Mouse (Mus musculus) layer of hippocampus, adult 2 months (tissue): ENCODE measurements around the gene Tmem104. TPM values are rescaled to one million over a fixed set of nuclear protein-coding genes. Genes with fewer than 3 reads are reported as not detected.

Experiments used
- DNase-seq, 2 experiments: peaks; one replicate each; pipeline ENCODE4 v3.0.0; 2022; ENCODE audit warnings: low spot score in 2 of 2
- H3K27ac ChIP-seq: fragments of 200-600 bp; 2 replicates; pipeline ENCODE4 v1.8.1; 2022
- H3K4me3 ChIP-seq: fragments of 200-600 bp; 2 replicates; pipeline ENCODE4 v1.8.1; 2022; ENCODE audit warnings: mild to moderate bottlenecking
- CTCF ChIP-seq: fragments of 200-600 bp; conservative IDR thresholded peaks from 2 replicates; pipeline ENCODE4 v1.8.1; 2022; ENCODE audit warnings: antibody characterized with exemption, mild to moderate bottlenecking, moderate library complexity
- total RNA-seq, 2 experiments: library from RNA; stranded (reverse); gene quantifications; 2 replicates each; pipeline ENCODE4 v1.2.3; 2021

The Tmem104 gene
- total RNA-seq, 2 experiments from 2014 or later = 18.1 to 20.1 TPM

DNA sequence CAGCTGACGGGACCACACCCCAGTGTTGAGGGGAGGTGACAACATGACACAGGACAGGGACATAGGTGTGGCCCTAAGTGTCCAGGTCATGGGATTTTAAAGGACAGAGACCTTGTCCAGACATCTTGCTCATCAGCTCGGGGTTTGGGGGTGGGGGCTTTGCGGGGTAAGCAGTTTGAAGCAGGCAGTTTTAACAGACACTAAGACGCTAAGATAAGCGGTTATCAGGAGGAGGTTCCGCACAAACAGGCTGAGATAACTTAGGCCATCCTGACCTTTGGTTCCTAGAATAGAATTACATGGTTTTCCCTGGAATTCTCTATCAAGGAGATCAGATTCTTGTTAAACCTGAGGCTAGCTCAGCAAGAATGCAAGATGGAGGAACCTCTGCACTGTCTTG, 7.4 kb downstream of the Tmem104 start:
- no peak for DNase-seq
- TF ChIP-seq CTCF = no peak
- Histone ChIP-seq H3K4me3 (no peak overlapping the region), H3K27ac (no peak overlapping the region)

DNA sequence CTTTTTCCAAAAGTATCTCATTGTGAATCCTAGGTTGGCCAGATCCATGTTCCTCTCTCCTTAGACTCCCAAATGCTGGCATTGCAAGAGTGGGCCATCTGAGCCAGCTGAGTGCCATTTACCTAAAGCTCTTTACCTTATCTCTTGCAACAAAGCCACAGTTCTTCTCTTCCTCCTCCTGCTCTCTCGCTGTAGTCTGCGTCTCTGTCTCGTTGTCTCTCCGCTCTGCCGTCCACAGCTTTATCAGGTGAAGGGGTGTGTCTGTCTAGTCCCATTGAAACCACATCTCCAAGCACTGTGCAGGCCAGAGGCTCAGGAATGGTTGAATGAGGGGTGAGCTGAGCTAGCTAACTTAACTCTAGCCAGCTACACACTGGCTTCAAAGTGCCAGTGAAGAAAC, 8.6 kb downstream of the Tmem104 start:
- H3K4me3 ChIP-seq = no peak overlapping the region
- no peak overlapping the region for H3K27ac ChIP-seq
- TF ChIP-seq CTCF = no peak
- no peak for DNase-seq

DNA sequence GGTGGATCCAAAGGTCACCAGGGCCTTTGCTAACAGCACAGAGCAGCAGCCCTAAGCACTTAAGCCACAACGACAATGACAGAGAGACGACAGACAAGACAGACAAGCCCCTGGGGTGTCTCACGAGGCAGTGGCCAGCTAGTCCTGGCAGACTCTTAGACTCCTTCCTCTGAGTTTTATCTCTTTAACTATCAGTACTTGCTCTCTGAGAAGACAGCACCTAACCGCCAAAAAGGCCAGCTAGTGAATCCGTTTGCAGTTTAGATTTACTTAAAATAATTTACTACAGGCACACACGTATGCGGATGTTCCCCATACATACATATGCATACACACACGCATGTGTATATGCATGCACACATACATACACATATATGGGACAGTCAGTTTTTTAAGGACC, 10.3 kb downstream of the Tmem104 start:
- Histone ChIP-seq H3K4me3 (no peak overlapping the region), H3K27ac (no peak overlapping the region)
- no peak for DNase-seq
- TF ChIP-seq CTCF = no peak

DNA sequence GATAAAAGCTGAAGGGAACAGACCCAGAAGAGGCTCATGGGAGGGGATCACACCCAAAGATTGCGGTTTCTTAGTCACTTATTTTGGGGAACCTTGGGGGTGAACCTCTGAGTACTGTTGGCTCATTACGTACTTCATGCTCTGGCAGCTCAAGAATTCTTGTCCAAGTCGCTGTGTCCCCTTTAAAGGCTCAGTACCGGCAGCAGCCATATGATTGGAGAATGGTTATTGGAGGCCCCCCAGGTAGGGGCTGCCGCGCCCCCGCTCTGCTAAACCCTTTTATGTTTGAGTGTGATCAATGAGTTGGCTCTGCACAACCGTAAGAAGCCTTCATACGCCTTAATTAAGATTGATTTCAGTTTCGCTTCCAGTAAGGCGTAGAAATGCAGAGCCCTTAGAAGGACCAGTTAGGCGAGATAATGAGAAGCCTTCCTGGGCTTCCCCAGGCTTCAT, 11.7 kb downstream of the Tmem104 start:
- no peak for TF ChIP-seq CTCF
- DNase-seq = no peak
- Histone ChIP-seq H3K4me3 (no peak overlapping the region), H3K27ac (no peak overlapping the region)

DNA sequence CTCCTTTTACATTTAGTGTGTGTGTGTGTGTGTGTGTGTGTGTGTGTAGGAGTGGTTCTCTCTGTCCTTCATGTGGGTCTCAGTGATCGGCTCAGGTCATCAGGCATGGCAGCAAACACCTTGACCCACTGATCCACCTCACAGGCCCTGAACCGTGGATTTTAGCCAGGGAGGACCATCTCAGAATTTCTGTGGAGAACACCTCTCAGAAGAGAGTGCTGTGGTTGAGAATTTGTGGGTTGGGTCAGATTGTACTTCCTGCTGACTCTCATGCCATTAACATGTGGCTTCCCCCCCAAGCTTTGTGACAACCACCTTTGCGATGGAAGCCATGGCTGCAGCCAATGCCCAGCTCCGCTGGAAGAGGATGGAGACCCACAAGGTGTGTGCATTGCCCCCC, 13.2 kb downstream of the Tmem104 start:
- Histone ChIP-seq H3K4me3 (no peak overlapping the region), H3K27ac (no peak overlapping the region)
- DNase-seq = no peak
- TF ChIP-seq CTCF = no peak

DNA sequence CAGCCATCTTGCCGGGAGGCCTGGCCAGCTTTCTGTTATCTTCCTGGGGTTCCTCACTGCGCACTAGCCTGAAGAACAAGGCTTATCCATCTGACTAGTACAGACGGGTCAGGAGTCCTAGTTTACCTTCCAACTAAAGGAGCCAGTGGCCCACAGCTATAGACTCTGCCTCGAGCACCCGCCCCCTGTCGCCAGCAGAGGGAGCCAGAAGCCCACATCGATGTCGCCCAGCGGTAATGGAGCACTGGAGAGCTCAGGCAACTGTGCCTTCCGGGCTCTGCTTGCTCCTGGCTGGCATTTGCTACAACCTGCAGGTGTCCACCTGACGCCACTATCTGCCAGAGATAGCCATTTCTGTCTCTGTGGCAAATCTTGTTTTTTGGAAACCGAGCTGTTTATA, 15.0 kb downstream of the Tmem104 start:
- peak; percentile 98 for TF ChIP-seq CTCF
- Histone ChIP-seq H3K27ac (peak overlapping the region; percentile 28; the same call in 1 of the 2 replicates), H3K4me3 (no peak overlapping the region)
- DNase-seq = peak; percentile 73 to 89

DNA sequence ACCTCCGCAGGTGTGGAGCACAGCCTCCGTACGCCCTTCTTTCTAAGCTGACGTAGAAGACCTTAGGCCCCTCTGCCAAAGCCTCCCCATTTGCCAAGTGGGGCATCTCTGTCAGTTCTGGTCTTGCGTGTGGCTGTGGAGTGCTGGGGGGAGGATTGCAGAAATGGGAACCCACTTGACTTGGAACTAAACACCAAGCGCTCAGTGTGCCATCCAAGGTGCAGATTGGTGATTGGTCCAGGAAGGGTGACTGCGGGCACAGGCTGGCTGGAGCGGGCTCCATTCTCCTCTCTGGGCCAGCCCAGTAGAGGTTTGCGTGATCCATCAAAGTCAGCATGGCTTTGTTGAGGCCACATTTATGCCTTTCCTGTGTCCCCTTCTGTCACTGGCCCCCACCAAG, 15.5 kb downstream of the Tmem104 start:
- Histone ChIP-seq H3K27ac (no peak overlapping the region), H3K4me3 (no peak overlapping the region)
- TF ChIP-seq CTCF = no peak
- no peak for DNase-seq

DNA sequence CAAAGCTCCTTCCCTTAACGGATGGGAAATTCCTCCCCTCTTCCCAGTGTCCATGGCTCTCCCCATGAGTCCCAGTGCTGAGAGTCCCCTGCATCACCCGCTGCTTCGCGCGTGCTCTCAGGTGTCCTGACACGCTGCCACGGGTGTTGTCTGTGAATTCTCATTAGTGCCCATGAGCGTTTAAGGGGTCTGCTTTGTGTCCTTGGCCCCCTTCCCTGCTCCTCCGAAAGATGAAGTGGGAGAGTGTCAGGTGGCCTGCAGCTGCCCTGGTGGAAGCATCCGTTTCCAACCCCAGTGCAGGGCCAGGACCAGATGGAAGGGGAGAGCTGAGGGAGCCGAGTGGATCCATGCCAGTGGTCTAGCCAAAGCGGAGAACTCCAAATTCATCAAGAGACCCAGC, 20.8 kb downstream of the Tmem104 start:
- DNase-seq = no peak
- Histone ChIP-seq H3K4me3 (no peak overlapping the region), H3K27ac (peak overlapping the region; percentile 28; the same call in 1 of the 2 replicates)
- no peak for TF ChIP-seq CTCF

DNA sequence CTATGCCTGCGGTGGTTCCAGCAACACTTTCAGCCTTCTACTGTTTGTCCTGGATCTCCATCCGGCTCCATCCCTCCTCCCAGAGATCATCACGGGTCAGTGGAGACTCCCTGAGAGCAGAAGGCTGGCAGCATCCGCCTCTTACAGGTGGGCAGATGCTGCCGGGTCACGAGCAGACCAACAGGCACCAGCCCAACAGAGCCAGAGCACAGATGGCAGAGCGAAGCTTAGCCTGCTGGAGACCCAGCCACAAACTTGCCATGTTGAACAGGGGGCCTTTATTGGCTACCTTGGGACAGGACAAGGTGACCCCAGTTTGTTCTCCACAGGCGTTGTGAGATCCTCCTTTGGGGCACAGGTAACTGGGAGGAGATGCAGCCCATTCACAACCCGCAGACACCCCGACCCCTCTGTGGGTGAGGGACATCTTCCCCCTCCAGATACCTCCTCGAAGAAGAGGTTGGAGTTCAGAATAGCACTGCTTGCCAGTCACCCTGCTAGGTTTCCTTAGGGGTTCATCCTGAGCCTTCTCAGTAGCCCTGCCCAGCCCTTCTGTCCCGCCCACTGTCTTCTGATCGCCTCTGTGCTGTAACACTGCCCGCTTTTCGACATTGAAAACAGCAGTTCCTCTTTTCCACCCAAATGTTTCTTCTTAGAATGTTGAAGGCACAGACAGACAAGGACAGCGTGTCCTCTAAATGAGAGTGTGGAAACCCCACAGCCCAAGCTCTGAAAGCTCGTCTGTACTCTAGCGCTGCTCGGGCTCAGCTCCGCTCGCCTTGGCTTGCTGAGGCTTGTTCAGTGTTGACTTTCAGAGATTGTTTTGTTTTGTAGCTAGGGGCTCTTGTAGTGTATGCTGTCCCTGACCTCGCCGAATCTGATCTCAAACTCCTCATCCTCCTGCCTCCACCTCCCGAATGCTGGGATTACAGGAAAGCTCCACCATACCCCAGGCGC, 21.8 kb downstream of the Tmem104 start:
- peak overlapping the region; percentile 34 for H3K27ac ChIP-seq

DNA sequence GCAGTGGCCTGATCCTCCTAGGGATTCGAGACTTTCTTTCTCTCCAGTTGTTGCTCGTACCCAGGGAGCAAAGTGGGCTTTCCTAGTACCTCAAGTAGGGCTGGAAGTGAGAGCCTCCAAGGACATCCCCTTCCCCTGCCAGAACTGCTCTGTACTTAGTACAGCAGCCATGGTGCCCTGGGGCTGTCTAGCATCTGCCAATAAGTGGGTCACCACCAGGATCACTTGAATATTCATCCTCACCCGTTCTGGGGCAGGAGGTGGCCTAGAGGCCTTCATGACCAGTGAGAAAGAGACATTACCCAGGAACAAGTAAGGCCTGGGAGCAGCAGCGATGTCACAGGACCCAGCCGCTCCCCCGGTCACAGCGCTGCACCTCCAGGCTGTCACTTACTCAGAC, 22.7 kb downstream of the Tmem104 start:
- Histone ChIP-seq H3K4me3 (no peak overlapping the region), H3K27ac (peak overlapping the region; percentile 34)
- no peak for DNase-seq
- no peak for TF ChIP-seq CTCF

More for the DNA sequence above, 21.8 kb downstream of the Tmem104 start:
- no peak for TF ChIP-seq CTCF
- no peak overlapping the region for H3K4me3 ChIP-seq
- no peak for DNase-seq

DNA sequence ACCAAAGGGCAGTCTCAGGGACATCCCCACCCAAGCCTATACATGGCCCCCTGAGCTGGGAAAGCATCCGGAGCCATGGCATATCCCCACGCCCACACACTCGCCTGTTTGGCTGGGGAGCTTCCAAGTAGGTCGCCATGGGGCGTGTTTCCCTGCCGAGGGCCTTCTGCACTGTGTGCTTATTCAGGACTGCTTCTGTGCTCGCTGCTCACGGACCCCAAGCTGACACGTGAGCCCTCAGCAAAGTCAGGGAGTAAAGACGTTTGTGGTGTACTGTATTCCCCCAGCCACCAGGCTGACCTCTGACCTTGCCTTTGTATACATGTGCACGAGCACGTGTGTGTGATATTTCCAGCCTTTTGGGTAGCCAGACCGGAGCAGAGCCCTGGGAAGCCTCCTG, 24.8 kb downstream of the Tmem104 start:
- peak overlapping the region; percentile 21; the same call in 1 of the 2 replicates for H3K27ac ChIP-seq
- DNase-seq = no peak
- TF ChIP-seq CTCF = no peak

DNA sequence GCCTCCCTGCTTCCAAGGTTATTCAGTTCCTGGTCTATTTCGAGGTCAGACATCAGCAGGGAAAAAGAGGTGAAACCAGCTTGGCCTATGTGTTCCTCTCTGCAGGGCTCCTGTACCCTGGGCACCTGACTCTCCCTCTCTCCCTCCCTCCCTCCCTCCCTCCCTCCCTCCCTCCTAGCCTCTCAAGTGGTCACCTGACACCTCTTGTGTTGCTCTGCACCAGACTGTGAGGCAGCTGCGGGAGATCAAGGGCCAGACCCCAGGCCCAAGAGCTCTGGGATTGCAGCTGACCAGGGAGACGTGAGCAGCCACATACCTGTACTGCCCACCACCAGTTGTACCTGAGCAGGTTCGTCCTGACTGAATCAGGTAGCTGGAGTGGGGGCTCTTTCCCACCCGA, 27.8 kb downstream of the Tmem104 start:
- no peak for TF ChIP-seq CTCF
- no peak overlapping the region for H3K4me3 ChIP-seq
- no peak overlapping the region for H3K27ac ChIP-seq
- no peak for DNase-seq

More for the DNA sequence above, 24.8 kb downstream of the Tmem104 start:
- H3K4me3 ChIP-seq = no peak overlapping the region

DNA sequence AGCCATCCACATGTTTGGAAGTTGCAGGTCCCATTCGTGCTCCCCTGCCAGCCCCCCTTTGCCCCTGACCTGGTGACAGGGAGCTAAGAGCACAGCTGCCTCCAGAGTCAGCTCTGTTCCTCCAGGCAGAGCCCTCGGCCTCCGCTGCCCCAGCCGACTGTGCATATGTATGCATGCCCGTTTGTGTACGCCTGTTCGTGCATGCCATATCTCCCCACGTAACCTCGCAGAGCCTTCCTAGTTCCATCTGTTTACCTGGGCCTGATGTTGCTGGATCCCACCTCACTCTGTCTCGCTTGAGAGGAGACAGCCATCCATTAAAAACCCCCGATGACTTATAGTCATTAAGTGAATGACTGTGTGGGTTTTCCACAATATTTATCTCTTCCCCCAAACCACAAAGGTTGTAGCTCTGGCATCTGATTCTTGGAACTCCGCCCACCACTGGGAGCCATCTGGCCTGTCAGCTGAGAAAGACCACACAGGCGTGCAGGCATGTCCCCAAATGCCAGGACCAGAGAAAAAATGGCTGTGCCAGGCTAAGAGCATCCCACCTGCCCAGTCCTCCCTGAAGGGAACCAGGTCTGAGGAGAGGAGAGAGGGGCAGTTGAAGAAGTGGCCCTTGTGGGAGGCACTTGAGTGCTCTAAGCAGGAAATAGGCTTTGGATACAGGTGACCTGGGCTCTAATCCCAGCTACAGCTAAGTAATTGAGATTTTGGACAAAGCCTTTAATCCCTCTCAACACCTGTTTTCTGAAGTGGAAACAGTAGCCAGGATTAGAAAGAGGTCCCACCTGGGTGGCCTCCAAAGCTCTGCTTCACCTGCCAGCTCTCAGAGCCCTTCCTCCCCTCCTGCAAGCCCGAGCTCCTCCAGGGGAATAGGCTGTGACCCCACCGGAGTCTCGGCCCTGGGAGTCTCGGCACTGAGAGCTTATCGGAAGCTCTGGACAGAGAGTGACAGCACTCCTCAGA, 30.4 kb downstream of the Tmem104 start:
- TF ChIP-seq CTCF = no peak
- no peak overlapping the region for H3K27ac ChIP-seq

More for the DNA sequence above, 30.4 kb downstream of the Tmem104 start:
- no peak overlapping the region for H3K4me3 ChIP-seq
- no peak for DNase-seq
